In the genomic region with DNA sequence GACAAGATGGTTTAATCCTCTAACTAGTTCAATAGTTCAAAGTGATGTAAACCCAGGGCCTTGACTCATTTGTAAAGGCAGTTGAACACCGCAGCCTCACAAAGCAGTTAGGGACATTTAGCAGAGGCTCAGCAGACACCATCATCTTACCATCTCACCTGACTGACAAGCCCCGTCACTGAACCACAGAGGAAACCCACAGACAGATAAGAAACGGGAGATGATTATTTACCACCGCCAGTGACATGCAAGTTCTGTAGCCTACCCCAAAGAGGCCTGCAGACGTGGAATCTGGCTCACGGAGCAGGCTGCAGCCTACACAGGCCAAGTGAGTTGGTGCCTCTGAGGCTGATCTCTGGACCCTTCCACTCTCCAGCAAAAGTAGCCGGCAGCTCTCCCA, we compare ENCODE assay signal across 9 mouse cellular contexts. TPM values are rescaled to one million over a fixed set of nuclear protein-coding genes. Genes with fewer than 3 reads are reported as not detected.
DNase-seq lines count a peak whose midpoint lies in the region; ATAC-seq lines count a peak whose summit lies in the region.
"Had no signal": no experiment of that assay in that cellular context is flagged by ENCODE, and none has a peak within 500 bp of the region (broad histone marks: within the 10 kb centered on the region; RNA-seq: fewer than 3 reads in every experiment).

No protein-coding gene starts in this region.

- ATAC-seq in megakaryocyte-erythroid progenitor cell, adult 5-6 weeks (replicated peaks; ENCODE audit: low FRiP score, low TSS enrichment, poor library complexity, severe bottlenecking): peak; percentile 66
- no peak for ATAC-seq in cerebellum, adult (ENCODE audit: insufficient number of reproducible peaks, low FRiP score, low TSS enrichment)

- DNase-seq in spleen, postnatal 36 days (ENCODE audit: low spot score in 2 of 2): peak; percentile 17 to 22
- no peak for DNase-seq in spleen, postnatal 14 days (ENCODE audit: low spot score in 2 of 2)
- DNase-seq in induced T-regulatory cell, adult 2 months (ENCODE audit: low read depth): peak; percentile 97
- no peak for DNase-seq in urinary bladder, postnatal 4 days (ENCODE audit: low spot score in 2 of 2)
- no peak for DNase-seq in cerebellum, postnatal 10 days
- DNase-seq: kidney, postnatal 36 days; midbrain, embryonic 14.5 days had no signal

RNA-seq across cellular contexts. Expression of a gene that starts 10.6 kb away (rescaled TPM):
- total RNA-seq in megakaryocyte-erythroid progenitor cell, adult 5-6 weeks (2014; fragmentation: Nextera tagmentation): 1.0 and 2.1 TPM in 2 replicates
- 0.99 and 1.0 TPM in 2 replicates for total RNA-seq in megakaryocyte-erythroid progenitor cell, adult 5-6 weeks (2017)

Comparison
In these comparisons a context has a peak if more than half of its experiments do, and no peak if none do; other contexts are left out.
1. DNase-seq: peak in spleen, postnatal 36 days (2 of 2) and induced T-regulatory cell, adult 2 months (single experiment); none in spleen, postnatal 14 days (0 of 2), urinary bladder, postnatal 4 days (0 of 2) and cerebellum, postnatal 10 days (0 of 2).